Mouse (Mus musculus): ENCODE measurements around the gene Zbtb32.

Zbtb32 gene

GRCm38 (mm10) chr7:30600651-30601050 lies 1.9 kb upstream of the Zbtb32 start:
- DNase-seq (ENCODE audit: low spot score), result peak; percentile 72

DNA sequence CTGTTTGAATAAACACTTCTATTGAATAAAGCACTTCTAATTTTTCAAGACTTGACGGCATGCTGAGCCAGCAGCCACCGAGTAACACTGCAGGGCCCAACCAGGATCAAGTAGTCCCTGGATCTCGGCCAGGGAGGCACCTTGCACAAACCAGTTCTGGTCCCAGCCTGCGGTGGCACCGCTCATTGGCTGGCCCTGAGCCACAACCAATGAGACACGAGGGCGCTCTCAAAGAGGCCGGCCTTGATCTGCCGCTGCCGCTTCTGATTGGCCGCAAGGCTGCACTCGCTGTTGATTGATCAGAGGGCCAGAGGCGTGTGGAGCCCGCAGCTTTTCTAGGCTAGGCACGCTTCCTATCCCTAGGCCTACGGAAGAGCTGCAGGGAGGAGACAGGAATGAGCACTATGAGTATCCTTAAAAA lies 1.2 kb upstream of the Zbtb32 start:
- peak; percentile 81 for DNase-seq (ENCODE audit: low spot score)

DNA sequence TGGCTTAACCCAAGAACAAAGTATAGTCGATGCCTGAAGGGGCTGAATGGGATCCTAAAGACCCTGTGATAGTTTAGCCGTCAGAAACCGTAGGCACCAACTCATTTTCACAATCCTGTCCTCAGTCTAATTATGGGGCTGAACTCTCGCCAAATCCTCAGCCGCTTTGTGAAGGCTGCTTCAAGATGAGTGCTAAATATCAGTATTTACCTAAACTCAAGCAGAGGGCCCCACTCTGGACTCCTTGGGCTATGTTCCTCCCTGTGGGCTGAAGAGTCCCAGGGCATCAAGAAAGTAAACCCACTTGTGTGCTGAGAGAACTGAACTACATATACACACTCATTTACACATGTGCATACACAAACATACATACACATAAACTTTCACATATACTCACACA lies 1.9 kb downstream of the Zbtb32 start:
- no peak for DNase-seq (ENCODE audit: low spot score)

DNA sequence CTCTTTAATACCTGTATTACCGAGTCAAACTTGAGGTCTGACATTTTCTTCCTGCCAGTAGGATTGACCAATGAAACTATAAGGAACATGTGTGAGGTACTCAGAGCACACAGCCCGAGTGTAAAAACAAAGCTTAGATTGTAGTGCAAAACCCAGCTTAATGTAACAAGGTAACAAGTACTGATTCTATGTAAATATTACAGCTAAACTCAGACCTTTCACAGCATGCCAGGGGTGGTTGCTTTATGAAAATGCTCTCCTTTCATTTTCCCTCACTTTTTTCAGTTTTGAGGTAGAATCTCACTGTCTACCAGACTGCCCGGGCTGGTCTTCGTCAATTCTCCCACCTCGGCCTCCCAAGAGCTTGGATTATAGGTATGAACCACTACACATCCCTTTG lies 2.6 kb downstream of the Zbtb32 start:
- no peak for DNase-seq (ENCODE audit: low spot score)

DNA sequence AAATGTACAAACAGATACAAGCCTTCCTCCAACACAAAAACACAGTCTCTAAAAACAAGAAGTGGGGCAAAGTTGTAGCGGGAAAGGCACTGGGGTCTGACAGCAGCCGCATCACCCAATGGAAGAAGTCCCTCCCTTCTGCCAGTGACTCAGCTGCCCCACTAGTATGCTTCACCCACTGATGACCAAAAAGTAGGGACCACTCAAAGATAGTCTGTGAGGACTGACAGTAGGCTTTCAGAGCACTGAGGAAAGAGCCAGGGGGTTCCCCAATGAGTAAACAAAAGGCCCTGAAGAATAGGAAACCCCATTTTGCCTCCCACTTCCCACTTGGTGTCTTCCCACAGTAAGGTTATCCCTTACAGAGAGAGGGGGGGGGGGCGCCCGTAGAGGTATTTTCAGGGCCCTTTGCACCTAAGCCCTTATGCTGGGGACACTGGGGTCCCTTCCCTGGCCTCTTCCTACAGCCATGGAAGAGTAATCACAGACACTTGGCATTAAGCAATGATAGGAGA lies 4.1 kb downstream of the Zbtb32 start:
- DNase-seq (ENCODE audit: low spot score), result no peak

- DNase-seq (ENCODE audit: low spot score), result no peak
Measured at GRCm38 (mm10) chr7:30593579-30594509, 4.9 kb downstream of the Zbtb32 start.

DNA sequence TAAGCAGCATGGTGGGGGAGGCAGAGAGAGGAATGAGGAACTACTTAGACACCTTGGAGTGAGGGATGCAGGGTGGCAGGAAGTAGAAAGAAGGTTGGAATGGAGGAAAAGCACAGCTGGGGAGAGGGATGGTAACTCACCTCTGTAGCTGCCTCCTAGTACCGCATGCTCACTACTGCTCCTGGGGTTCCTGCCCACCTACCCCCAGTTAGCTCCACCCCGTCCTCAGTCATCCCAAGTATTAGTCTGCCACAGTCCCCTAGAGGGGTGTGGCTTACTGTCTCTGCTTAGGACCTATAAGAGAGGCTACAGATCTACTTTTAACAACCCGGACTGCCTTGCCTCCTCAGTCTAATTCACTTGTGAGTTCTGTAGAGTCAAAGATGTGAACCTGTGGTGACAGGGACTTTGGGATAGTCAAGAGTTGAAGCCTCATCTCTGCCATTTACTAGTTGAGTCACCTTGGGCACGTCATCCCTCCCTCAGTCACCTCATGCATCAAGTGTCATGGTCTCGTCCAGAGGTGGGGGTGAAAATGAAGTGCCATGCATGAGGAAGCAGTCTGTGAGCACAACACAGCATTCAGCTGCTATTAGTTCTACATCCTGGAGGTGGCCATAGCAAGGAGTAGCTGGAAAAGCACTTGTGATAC lies 5.8 kb downstream of the Zbtb32 start:
- DNase-seq (ENCODE audit: low spot score), result no peak

DNA sequence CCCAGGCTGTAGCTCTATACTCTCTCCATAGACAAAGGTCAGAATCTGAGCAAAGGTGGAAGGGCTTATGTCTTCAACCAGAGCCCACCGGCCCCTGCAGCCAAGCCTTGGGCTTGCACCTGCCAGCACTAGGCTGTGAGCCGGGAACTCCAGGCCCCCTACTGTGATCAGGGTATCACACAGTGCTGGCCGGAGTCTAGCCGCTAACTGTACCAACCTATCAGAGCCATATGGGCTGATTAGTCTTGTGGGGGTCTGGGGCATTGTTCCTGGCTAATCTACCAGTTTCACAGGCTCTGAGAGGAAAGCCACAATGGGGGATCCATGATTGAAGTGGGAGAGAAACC lies 7.1 kb downstream of the Zbtb32 start:
- no peak for DNase-seq (ENCODE audit: low spot score)

DNA sequence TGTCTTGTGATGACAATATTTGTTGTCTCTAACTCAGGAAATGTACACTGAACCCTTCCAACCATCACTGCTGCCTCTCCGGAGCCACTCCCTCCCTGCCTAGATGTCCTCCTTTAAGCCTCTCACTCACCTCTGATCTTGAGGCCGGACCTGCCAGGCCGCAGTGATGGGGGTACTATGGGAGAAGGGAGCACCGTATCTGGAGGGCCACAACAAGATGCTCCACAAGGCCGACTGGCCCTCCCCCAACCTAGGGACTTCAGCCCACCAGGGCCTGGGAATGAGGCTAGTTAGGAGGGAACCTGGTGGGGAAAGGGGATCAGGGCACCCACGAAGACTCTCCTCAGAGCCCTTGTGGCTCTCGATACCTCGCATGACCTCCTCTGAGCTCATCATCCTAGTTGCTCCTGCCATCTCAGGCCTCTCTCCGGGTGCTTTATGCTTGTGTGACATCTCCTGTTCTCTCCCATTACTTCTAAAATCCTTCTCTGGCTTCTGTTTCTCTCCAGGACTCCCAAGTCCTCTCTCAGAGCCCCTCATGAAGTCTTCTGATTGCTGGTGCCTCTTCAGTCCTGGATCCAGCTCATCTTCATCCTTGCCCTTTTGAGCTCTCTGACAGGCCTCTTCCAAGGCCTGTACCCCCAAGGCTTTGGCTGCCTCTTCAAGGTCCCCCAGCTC lies 7.6 kb downstream of the Zbtb32 start:
- no peak for DNase-seq (ENCODE audit: low spot score)

- DNase-seq (ENCODE audit: low spot score), result peak; percentile 86
Measured at GRCm38 (mm10) chr7:30589435-30590301, 9.0 kb downstream of the Zbtb32 start.

GRCm38 (mm10) chr7:30588676-30589434 lies 9.9 kb downstream of the Zbtb32 start, which contains the start of gene Kmt2b:
Gene Kmt2b (minus strand): TSS chr7:30588726.
- DNase-seq (ENCODE audit: low spot score), result peak; percentile 86

DNA sequence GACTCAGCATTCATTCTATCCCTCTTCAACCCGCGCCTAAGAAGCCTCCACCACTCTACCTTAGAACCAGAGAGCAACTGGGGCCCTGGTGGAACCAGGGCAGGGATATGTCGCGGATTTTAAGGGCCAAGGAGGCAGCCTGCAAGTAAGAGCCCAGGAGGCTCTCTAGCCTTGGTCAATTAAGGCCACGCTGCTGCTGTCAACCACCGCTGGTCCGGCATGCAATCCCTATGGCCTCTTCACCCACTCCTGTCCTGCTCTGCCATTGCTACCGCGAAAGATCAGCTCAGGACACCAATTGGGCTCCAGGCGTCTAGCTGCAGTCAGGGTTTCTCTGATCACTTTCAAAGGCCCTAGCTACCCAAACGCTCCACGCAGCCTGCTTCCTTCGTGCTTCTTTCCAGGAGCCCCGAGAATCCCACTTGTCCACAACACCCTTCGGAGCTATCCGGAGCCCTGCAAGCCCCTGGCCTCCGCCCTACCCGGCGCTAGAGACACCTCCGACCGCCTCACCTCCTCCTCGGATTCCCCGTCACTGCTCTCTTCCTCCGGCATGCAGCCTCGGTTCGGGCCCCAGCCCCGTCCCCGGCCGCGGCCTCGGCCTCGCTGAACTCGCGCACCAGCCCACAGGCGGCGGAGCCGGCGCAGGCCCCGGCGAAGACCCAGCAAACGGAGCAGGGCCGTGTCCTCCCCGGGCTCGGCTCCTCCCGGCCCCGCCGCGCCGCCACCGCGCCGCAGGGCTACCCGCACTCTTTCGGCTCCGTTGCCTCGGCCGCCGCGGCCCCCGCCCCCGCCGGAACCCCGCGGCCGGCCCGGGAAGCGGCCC lies 10.7 kb downstream of the Zbtb32 start:
- no peak for DNase-seq (ENCODE audit: low spot score)

DNA sequence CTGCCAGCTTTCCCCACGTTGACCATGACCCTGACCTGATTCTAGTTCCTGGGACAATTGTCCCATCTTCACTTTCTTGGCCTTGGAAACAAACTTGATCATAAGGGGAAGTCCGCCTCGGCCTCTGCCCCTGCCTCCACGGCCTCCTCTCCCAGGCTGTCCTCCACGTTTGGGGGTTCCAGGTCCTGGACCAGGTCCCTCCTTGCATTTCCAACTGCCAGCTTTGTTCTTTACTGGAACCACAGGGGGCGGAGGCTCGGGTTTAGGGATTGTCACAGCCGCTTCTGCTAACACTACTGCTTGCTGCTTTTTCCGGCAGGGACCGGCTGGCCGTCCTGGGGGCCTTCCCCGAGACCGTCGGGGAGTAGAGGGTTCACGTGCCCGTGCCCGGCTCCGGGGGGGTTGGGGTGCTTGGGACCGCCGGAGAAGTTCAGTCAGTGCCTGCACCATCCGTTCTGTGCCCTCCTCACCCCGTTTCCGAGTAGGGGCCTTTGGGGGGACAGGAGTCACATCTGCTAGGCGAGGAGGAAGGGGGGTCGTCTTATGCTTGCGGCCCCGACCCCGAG lies 12.2 kb downstream of the Zbtb32 start:
- no peak for DNase-seq (ENCODE audit: low spot score)

- DNase-seq (ENCODE audit: low spot score), result no peak
Measured at GRCm38 (mm10) chr7:30585170-30585569, 13.5 kb downstream of the Zbtb32 start.

GRCm38 (mm10) chr7:30584339-30584738 lies 14.4 kb downstream of the Zbtb32 start:
- DNase-seq (ENCODE audit: low spot score), result no peak

DNA sequence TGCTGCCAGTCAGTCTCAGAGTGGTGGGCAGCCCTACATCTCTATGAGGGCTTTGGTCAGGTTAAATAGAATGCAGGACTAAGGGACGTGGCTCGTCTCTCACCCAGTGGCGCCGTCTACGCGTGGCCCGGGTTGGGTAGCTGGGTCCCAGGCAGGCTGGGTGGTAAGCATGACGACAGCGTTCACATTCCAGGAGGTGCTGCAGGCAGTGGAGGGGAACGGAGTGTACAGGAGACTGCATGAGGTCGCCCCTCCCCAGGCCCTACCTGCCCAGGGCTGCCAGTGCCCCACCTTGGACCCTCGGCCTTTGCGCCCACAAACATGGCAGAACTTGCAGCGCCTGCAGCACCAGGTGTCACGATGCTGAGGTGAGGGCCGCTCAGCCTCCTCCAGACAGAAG lies 17.2 kb downstream of the Zbtb32 start:
- DNase-seq (ENCODE audit: low spot score), result no peak

- no peak for DNase-seq (ENCODE audit: low spot score)
Measured at GRCm38 (mm10) chr7:30579950-30580349, 18.8 kb downstream of the Zbtb32 start.

DNA sequence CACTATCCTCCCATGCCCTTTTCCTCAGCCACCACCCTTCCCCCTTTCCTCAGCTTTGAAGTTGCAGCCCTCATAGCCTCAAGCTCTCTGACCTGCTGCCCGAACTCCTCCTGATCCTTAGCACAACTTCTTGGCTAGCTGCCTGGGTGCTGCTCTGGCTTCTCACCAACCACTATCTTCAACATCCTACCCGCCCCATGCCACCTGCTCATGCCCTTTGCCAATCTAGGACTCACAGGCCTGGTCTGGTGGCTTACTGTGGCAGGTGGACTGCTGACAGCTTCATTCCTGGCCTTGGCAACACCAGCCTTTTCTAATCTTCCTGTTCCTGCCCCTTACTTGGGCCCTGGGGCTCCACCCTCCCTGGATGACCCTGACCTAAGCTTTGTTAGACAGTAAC lies 25.7 kb downstream of the Zbtb32 start:
- no peak for DNase-seq (ENCODE audit: low spot score)

DNA sequence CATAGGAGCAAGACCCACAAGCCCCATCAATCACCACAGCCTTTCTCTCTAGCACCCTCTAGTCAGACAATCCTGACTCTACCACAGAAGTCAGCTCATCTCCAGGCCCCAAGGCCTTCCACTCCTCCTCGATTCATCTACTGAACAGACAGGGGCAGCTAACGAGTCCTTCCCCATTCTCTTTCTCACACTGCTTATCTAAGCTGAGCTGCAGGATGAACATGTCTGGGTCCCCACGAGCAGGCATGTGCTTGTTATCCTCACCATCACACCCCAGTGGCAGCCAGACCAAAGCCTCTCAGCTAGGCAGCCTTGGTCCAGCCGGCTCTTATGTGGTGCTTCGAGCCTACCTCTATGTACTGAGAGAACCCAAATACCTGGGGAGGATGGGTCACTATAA lies 26.3 kb downstream of the Zbtb32 start:
- DNase-seq (ENCODE audit: low spot score), result no peak

DNA sequence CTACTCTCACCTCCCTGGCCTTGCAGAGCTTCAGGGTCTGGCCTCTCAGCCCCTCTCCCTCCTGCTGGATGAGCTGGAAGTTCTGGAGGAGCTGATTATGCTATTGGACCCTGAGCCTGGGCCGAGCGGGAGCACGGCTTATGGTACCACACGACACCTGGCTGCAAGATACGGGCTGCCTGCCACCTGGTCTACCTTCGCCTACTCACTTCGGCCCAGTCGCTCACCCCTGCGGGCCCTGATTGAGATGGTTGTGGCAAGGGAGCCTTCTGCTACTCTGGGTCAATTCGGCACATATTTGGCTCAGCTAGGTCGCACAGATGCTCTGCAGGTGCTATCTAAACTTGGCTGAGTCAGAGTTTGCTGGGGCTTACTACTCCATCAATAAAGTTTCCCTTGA lies 31.2 kb downstream of the Zbtb32 start:
- DNase-seq (ENCODE audit: low spot score), result no peak

Data from urinary bladder, postnatal 25 days (tissue).